Mouse (Mus musculus) neural tube, embryonic 11.5 days (tissue): ENCODE results near the gene Cdca4. TPM values are rescaled to one million over a fixed set of nuclear protein-coding genes. Genes with fewer than 3 reads are reported as not detected.
"Not testable (repeated sequence)": the region's sequence is repeated elsewhere in the genome, so short reads cannot be mapped to it uniquely, and the experiment has no call there.

Experiments used
- ATAC-seq: fragments of 200-750 bp; cut with Nextera tagmentation; 2 replicates; pipeline ENCODE4 v1.8.0; 2017; ENCODE audit warnings: moderate number of reproducible peaks, mild to moderate bottlenecking, moderate TSS enrichment, moderate library complexity; ENCODE audit not compliant: insufficient read depth, low FRiP score, low TSS enrichment
- DNase-seq: peaks from one replicate; pipeline ENCODE4 v3.0.0-alpha.2; 2015; ENCODE audit warnings: low spot score
- H3K27ac ChIP-seq: fragments of 300-500 bp; sonication (generic); 2 replicates; pipeline ENCODE4 v1.5.1; 2014; ENCODE audit warnings: low read depth, mild to moderate bottlenecking, low read length
- H3K27me3 ChIP-seq: fragments of 300-500 bp; sonication (generic); 2 replicates; pipeline ENCODE4 v1.6.1; 2014; ENCODE audit warnings: mild to moderate bottlenecking, low read length, mixed read lengths; ENCODE audit not compliant: control insufficient read depth, insufficient read depth
- H3K36me3 ChIP-seq: fragments of 300-500 bp; sonication (generic); 2 replicates; pipeline ENCODE4 v1.6.1; 2014; ENCODE audit warnings: mild to moderate bottlenecking, low read length, moderate library complexity, mixed read lengths; ENCODE audit not compliant: control insufficient read depth, insufficient read depth
- H3K4me1 ChIP-seq: fragments of 300-500 bp; sonication (generic); 2 replicates; pipeline ENCODE4 v1.6.1; 2014; ENCODE audit warnings: low read length, mixed read lengths; ENCODE audit not compliant: control insufficient read depth, insufficient read depth
- H3K4me2 ChIP-seq: fragments of 300-500 bp; sonication (generic); 2 replicates; pipeline ENCODE4 v1.6.1; 2014; ENCODE audit warnings: low read depth, mild to moderate bottlenecking, moderate library complexity
- H3K4me3 ChIP-seq: fragments of 300-500 bp; sonication (generic); 2 replicates; pipeline ENCODE4 v1.5.1; 2014; ENCODE audit warnings: low read depth, low read length
- H3K9ac ChIP-seq: fragments of 300-500 bp; sonication (generic); 2 replicates; pipeline ENCODE4 v1.6.1; 2014; ENCODE audit warnings: mild to moderate bottlenecking, low read length
- H3K9me3 ChIP-seq: fragments of 300-500 bp; sonication (generic); 2 replicates; pipeline ENCODE4 v1.6.1; 2016; ENCODE audit warnings: low read length; ENCODE audit not compliant: control insufficient read depth
- WGBS: fragments of 180-500 bp; shearing (Covaris S2); extraction: QIAGEN DNeasy Blood & Tissue Kit; methylation state at CpG from one replicate; pipeline ENCODE4 v1.1.7; 2014; 5-methylcytosine and 5-hydroxymethylcytosine counted together
- polyA plus RNA-seq: library from polyadenylated mRNA; unstranded; fragments of >200 nt; fragmentation: Nextera tagmentation; extraction: Ambion mirVana; gene quantifications from 2 replicates; pipeline ENCODE4 v1.2.1, GENCODE M21; 2014

The Cdca4 gene
- polyA plus RNA-seq, 1 experiment from 2014 or later, result 173 TPM

GRCm38 (mm10) chr12:112850344-112850743 is 21.1 kb upstream of the Cdca4 start:
- Histone ChIP-seq H3K27ac (no peak overlapping the region), H3K36me3 (no peaks in the 10 kb centered on the region), H3K9ac (no peak overlapping the region), H3K4me3 (no peak overlapping the region), H3K27me3 (no peaks in the 10 kb centered on the region), H3K4me2 (no peak overlapping the region), H3K4me1 (no peaks in the 10 kb centered on the region), H3K9me3 (no peaks in the 10 kb centered on the region)
- ATAC-seq (no peak), DNase-seq (no peak)
- 89% methylated on average over 9 of the region's 9 CpGs for WGBS

- no peak overlapping the region for H3K9ac ChIP-seq
- 87% methylated on average over 11 of the region's 11 CpGs for WGBS
Observed at GRCm38 (mm10) chr12:112849235-112850022, 20.2 kb upstream of the Cdca4 start.

GRCm38 (mm10) chr12:112847880-112848279 is 18.7 kb upstream of the Cdca4 start:
- Histone ChIP-seq H3K4me2 (no peak overlapping the region), H3K9me3 (no peaks in the 10 kb centered on the region), H3K4me1 (no peaks in the 10 kb centered on the region), H3K27me3 (no peaks in the 10 kb centered on the region), H3K36me3 (no peaks in the 10 kb centered on the region), H3K9ac (no peak overlapping the region), H3K27ac (no peak overlapping the region), H3K4me3 (no peak overlapping the region)
- ATAC-seq, result no peak
- 94% methylated on average over 2 of the region's 2 CpGs for WGBS
- DNase-seq, result no peak

More at GRCm38 (mm10) chr12:112849235-112850022, 20.2 kb upstream of the Cdca4 start:
- ATAC-seq (no peak), DNase-seq (no peak)
- H3K9me3 ChIP-seq, result no peaks in the 10 kb centered on the region
- H3K4me3 ChIP-seq, result no peak overlapping the region
- H3K4me1 ChIP-seq, result no peaks in the 10 kb centered on the region
- no peak overlapping the region for H3K4me2 ChIP-seq
- no peaks in the 10 kb centered on the region for H3K36me3 ChIP-seq
- H3K27ac ChIP-seq, result no peak overlapping the region
- no peaks in the 10 kb centered on the region for H3K27me3 ChIP-seq

- ATAC-seq (peak; percentile 60; the same call in 1 of the 2 replicates), DNase-seq (peak; percentile 85)
- Histone ChIP-seq H3K9ac (no peak overlapping the region), H3K4me3 (no peak overlapping the region), H3K9me3 (no peaks in the 10 kb centered on the region), H3K4me1 (no peaks in the 10 kb centered on the region), H3K27ac (no peak overlapping the region), H3K4me2 (no peak overlapping the region), H3K27me3 (no peaks in the 10 kb centered on the region), H3K36me3 (no peaks in the 10 kb centered on the region)
- 18% methylated on average over 3 of the region's 3 CpGs for WGBS
Observed at GRCm38 (mm10) chr12:112843803-112844202, 14.6 kb upstream of the Cdca4 start.

GRCm38 (mm10) chr12:112842128-112842527 is 12.9 kb upstream of the Cdca4 start:
- H3K9me3 ChIP-seq, H3K27ac ChIP-seq, H3K27me3 ChIP-seq, H3K9ac ChIP-seq, DNase-seq, H3K4me2 ChIP-seq, H3K4me3 ChIP-seq, H3K4me1 ChIP-seq, H3K36me3 ChIP-seq, ATAC-seq: not testable (repeated sequence)
- 96% methylated on average over 2 of the region's 2 CpGs for WGBS

GRCm38 (mm10) chr12:112841338-112841892 is 12.2 kb upstream of the Cdca4 start:
- 68% methylated on average over 4 of the region's 4 CpGs for WGBS
- H3K9ac ChIP-seq, H3K4me2 ChIP-seq, H3K9me3 ChIP-seq, H3K4me1 ChIP-seq, H3K27me3 ChIP-seq, H3K36me3 ChIP-seq, H3K27ac ChIP-seq, ATAC-seq, H3K4me3 ChIP-seq: not testable (repeated sequence)
- DNase-seq, result peak; percentile 4

GRCm38 (mm10) chr12:112840209-112841086 is 11.2 kb upstream of the Cdca4 start:
- Histone ChIP-seq H3K4me1 (no peaks in the 10 kb centered on the region), H3K36me3 (no peaks in the 10 kb centered on the region), H3K4me2 (no peak overlapping the region), H3K27me3 (no peaks in the 10 kb centered on the region), H3K4me3 (no peak overlapping the region), H3K9me3 (no peaks in the 10 kb centered on the region), H3K27ac (no peak overlapping the region), H3K9ac (no peak overlapping the region)
- DNase-seq, result peak; percentile 9
- ATAC-seq, result no peak
- 78% methylated on average over 25 of the region's 25 CpGs for WGBS

GRCm38 (mm10) chr12:112835046-112835445 is 5.8 kb upstream of the Cdca4 start:
- H3K9me3 ChIP-seq, result no peaks in the 10 kb centered on the region
- H3K27ac ChIP-seq, result no peak overlapping the region
- WGBS, result 83% methylated on average over 2 of the region's 2 CpGs
- no peaks in the 10 kb centered on the region for H3K27me3 ChIP-seq
- no peak overlapping the region for H3K9ac ChIP-seq
- ATAC-seq, result no peak
- H3K4me2 ChIP-seq, result no peak overlapping the region
- H3K36me3 ChIP-seq, result no peaks in the 10 kb centered on the region
- H3K4me1 ChIP-seq, result peaks cover 6% of the 10 kb centered on the region
- no peak for DNase-seq
- H3K4me3 ChIP-seq, result no peak overlapping the region
